Mouse (Mus musculus): ENCODE results near the gene Pbsn. TPM values are rescaled to one million over a fixed set of nuclear protein-coding genes. Genes with fewer than 3 reads are reported as not detected.
A peak's percentile ranks its signal among the peaks of the same experiment; 100 is the strongest.

Pbsn gene
- polyA plus RNA-seq, 1 experiment = not detected

DNA sequence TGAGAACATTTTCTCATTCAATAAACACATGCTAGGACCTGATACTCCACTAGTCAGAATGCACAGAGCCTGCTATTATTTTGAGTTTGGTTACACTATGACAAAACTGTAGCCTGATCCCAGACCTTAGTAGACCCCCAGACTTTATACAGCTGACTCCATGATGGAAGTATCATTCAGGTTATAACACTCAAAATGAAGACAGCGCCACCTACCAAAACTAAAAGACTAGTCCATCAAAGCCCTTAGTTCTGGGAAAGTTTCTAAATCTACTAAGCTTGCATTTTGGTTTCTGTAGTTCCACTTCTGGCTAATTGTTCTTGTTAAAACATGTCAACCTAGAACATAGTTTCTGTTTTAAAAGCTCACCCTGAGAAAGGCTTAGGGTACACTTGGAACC is 56.5 kb downstream of the Pbsn start:
- no peaks in the 10 kb centered on the region for H3K27me3 ChIP-seq (ENCODE audit: control insufficient read depth, insufficient read depth, insufficient read length)

DNA sequence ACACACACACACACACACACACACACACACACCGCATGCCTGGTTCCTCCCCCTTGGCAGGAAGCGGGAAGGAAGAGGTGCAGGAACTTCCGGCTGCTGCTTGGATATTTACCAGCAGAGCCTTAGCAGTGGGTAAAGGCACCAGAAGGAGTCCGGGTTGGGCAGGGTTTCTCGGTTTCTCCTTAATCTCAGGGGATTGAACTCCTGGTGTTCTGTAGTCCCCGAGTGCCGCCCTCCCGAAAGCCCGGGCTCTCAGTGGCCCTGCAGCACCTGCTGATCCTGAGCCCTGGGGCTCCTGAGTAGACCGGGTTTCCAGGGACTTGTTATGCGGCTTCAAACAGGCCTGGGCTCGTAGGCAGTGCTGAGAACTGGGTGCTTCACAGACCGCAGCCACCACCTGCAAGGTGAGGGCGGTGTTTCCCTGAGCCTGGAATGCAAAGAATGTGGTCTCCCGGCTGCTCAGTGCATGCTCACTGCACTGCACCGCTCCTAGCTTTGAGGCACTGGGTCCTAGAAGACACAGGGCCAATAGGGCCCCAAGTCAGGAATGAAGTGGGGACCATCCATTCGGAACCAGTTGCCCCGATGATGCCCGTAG is 57.1 kb downstream of the Pbsn start, which contains the start of gene Prkx:
Prkx (minus strand) TSS at position 41 of the 598 bp plus-strand sequence.
- Histone ChIP-seq H3ac (ENCODE audit: control insufficient read depth, insufficient read length) (no peak within 1 kb of the TSS), H3K79me2 (ENCODE audit: control insufficient read depth, insufficient read depth) (peaks cover 40% of the 10 kb centered on the region), H3K27me3 (ENCODE audit: control insufficient read depth, insufficient read depth, insufficient read length) (no peaks in the 10 kb centered on the region)

More for the DNA sequence above, 56.5 kb downstream of the Pbsn start:
- Histone ChIP-seq H3K4me3 (peak overlapping the region; percentile 70), H3K36me3 (ENCODE audit: control insufficient read depth, insufficient read depth) (no peaks in the 10 kb centered on the region), H3K79me2 (ENCODE audit: control insufficient read depth, insufficient read depth) (peaks cover 36% of the 10 kb centered on the region), H3K4me2 (ENCODE audit: low read depth) (no peak overlapping the region), H3ac (ENCODE audit: control insufficient read depth, insufficient read length) (no peak overlapping the region)
- TF ChIP-seq TCF12 (IDR thresholded peaks at IDR 0.05; ENCODE audit: insufficient read depth, poor library complexity, severe bottlenecking) (no peak), MYOD1 (IDR thresholded peaks at IDR 0.05; ENCODE audit: control insufficient read depth in 1 of 3, insufficient read length in 2 of 3, low read depth in 2 of 3) (no peak), CEBPB (IDR thresholded peaks at IDR 0.05; ENCODE audit: insufficient read depth, poor library complexity, severe bottlenecking) (no peak), SRF (IDR thresholded peaks at IDR 0.05; ENCODE audit: control insufficient read depth, insufficient read length, low read depth) (no peak)

GRCm38 (mm10) chrX:77795858-77796174 is 57.6 kb downstream of the Pbsn start:
- peak overlapping the region; percentile 69 for H3K4me2 ChIP-seq (ENCODE audit: low read depth)
- H3K36me3 ChIP-seq (ENCODE audit: control insufficient read depth, insufficient read depth) = no peaks in the 10 kb centered on the region
- H3K27me3 ChIP-seq (ENCODE audit: control insufficient read depth, insufficient read depth, insufficient read length) = no peaks in the 10 kb centered on the region
- TF ChIP-seq POLR2A (IDR thresholded peaks at IDR 0.05; ENCODE audit: insufficient read length, low read depth) (peak; percentile 83), POLR2AphosphoS2 (IDR thresholded peaks at IDR 0.05; ENCODE audit: insufficient read length, low read depth) (peak; percentile 66), TCF3 (IDR thresholded peaks at IDR 0.05; ENCODE audit: insufficient read length, low read depth) (no peak), CEBPB (IDR thresholded peaks at IDR 0.05; ENCODE audit: insufficient read depth, poor library complexity, severe bottlenecking) (peak; percentile 81)
- H3K79me2 ChIP-seq (ENCODE audit: control insufficient read depth, insufficient read depth) = peaks cover 45% of the 10 kb centered on the region
- peak overlapping the region; percentile 70 for H3K4me3 ChIP-seq
- H3ac ChIP-seq (ENCODE audit: control insufficient read depth, insufficient read length) = no peak overlapping the region

More for the DNA sequence above, 57.1 kb downstream of the Pbsn start, which contains the start of gene Prkx:
- H3K4me2 ChIP-seq (ENCODE audit: low read depth) = peak within 1 kb of the TSS; percentile 81
- H3K4me3 ChIP-seq = peak within 1 kb of the TSS; percentile 70
- TF ChIP-seq E2F4 (IDR thresholded peaks at IDR 0.05; ENCODE audit: insufficient read depth) (no peak), USF1 (IDR thresholded peaks at IDR 0.05; ENCODE audit: low read depth) (no peak), MAX (IDR thresholded peaks at IDR 0.05; ENCODE audit: low read depth) (no peak), POLR2AphosphoS2 (IDR thresholded peaks at IDR 0.05; ENCODE audit: insufficient read length, low read depth) (no peak), TCF12 (IDR thresholded peaks at IDR 0.05; ENCODE audit: insufficient read depth, poor library complexity, severe bottlenecking) (no peak), REST (IDR thresholded peaks at IDR 0.05; ENCODE audit: insufficient read depth, insufficient read length) (no peak), SRF (IDR thresholded peaks at IDR 0.05; ENCODE audit: control insufficient read depth, insufficient read length, low read depth) (no peak), POLR2A (IDR thresholded peaks at IDR 0.05; ENCODE audit: insufficient read length, low read depth) (no peak), TCF3 (IDR thresholded peaks at IDR 0.05; ENCODE audit: insufficient read length, low read depth) (no peak), CEBPB (IDR thresholded peaks at IDR 0.05; ENCODE audit: insufficient read depth, poor library complexity, severe bottlenecking) (no peak), MYOD1 (IDR thresholded peaks at IDR 0.05; ENCODE audit: control insufficient read depth in 1 of 3, insufficient read length in 2 of 3, low read depth in 2 of 3) (no peak), MYOG (IDR thresholded peaks at IDR 0.05; ENCODE audit: control insufficient read depth in 1 of 3, insufficient read depth in 1 of 3, insufficient read length in 2 of 3, low read depth in 2 of 3) (no peak)
- no peaks in the 10 kb centered on the region for H3K36me3 ChIP-seq (ENCODE audit: control insufficient read depth, insufficient read depth)

DNA sequence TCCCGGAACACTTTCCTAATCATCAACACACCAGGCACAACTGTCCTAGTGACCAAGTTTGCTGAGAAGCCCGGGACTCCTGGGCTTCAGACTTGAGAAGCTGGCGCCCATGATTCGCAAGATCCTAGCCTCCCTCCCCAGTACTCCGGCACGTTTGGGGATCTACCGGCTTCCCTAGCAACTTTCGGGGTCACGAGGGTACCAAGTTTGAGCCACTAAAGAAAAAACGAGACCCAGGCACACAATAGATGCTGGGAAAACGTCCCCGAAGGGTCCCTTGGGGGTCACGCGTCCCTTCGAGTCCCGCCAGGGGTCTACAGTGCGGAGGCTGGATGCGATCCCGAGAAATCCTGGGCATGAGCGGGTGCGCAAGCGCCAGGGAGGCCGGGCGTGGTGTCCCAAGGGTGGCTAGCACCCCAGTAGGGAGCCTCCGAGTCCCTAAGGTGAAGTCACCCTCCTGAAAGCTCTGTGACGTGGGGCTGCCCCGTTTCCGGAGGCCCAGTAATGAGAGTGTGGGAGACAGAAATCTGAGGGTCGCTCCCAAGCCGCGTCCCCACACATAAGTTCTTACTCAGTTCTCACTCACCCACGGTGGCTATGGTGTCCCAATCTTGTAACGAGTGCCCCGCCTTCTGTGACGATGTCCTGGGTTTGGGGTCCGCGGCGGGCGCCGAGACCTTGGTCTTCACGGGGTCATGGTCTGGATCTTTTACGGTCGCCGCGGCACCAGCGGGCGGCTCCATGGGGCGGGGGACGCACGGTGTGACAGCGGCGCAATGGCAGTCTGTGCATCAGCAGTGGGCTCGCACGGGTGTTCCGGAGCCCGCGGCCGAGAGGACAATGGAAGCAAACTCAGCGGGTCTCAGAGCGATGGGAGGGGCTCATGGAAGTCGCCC is 58.2 kb downstream of the Pbsn start:
- no peak overlapping the region for H3ac ChIP-seq (ENCODE audit: control insufficient read depth, insufficient read length)
- H3K27me3 ChIP-seq (ENCODE audit: control insufficient read depth, insufficient read depth, insufficient read length) = no peaks in the 10 kb centered on the region
- H3K36me3 ChIP-seq (ENCODE audit: control insufficient read depth, insufficient read depth) = no peaks in the 10 kb centered on the region
- peaks cover 51% of the 10 kb centered on the region for H3K79me2 ChIP-seq (ENCODE audit: control insufficient read depth, insufficient read depth)
- TF ChIP-seq POLR2A (IDR thresholded peaks at IDR 0.05; ENCODE audit: insufficient read length, low read depth) = no peak
- H3K4me3 ChIP-seq = peak overlapping the region; percentile 70
- H3K4me2 ChIP-seq (ENCODE audit: low read depth) = peak overlapping the region; percentile 81

DNA sequence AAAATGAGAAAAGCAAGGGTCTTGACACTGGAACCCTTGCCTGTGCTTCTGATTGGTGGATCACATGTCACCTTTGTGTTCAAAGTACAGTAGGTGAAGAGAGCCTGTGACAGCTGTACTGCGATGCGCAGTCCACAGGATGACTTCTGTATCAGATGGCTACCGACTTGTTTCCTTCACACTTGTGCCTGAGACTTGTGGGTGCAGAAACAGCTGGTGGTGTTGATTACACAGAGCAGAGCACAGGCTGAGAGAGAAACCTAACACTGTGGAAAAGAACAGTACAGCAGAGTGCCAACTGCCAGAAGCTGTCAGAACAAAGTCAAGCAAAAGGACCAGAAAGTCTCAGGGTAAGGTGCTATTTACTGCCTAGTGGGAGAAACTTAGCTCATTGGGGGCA is 64.7 kb downstream of the Pbsn start:
- Histone ChIP-seq H3K79me2 (ENCODE audit: control insufficient read depth, insufficient read depth) (peaks cover 52% of the 10 kb centered on the region), H3K4me2 (ENCODE audit: low read depth) (peak overlapping the region; percentile 13), H3K4me3 (no peak overlapping the region), H3K27me3 (ENCODE audit: control insufficient read depth, insufficient read depth, insufficient read length) (no peaks in the 10 kb centered on the region), H3K36me3 (ENCODE audit: control insufficient read depth, insufficient read depth) (no peaks in the 10 kb centered on the region), H3ac (ENCODE audit: control insufficient read depth, insufficient read length) (no peak overlapping the region)
- TF ChIP-seq CEBPB (IDR thresholded peaks at IDR 0.05; ENCODE audit: insufficient read depth, poor library complexity, severe bottlenecking) (no peak), MYOG (IDR thresholded peaks at IDR 0.05; ENCODE audit: control insufficient read depth in 1 of 3, insufficient read depth in 1 of 3, insufficient read length in 2 of 3, low read depth in 2 of 3) (peak; percentile 42 to 88 (median 88)), TCF12 (IDR thresholded peaks at IDR 0.05; ENCODE audit: insufficient read depth, poor library complexity, severe bottlenecking) (peak; percentile 27), POLR2AphosphoS2 (IDR thresholded peaks at IDR 0.05; ENCODE audit: insufficient read length, low read depth) (no peak), MYOD1 (IDR thresholded peaks at IDR 0.05; ENCODE audit: control insufficient read depth in 1 of 3, insufficient read length in 2 of 3, low read depth in 2 of 3) (peak; percentile 1 to 84 (median 79))

Other genes starting within 250 kb of the Pbsn start
- gene Prkx, start 57.3 kb downstream of the Pbsn start, polyA plus RNA-seq (2012; fragmentation: generic; extraction: Trizol) = 11.6 TPM
- not detected for gene Gm14744, start 11.1 kb upstream of the Pbsn start, polyA plus RNA-seq (2012; fragmentation: generic; extraction: Trizol)
- not detected for gene 5430402E10Rik, start 71.4 kb upstream of the Pbsn start, polyA plus RNA-seq (2012; fragmentation: generic; extraction: Trizol)
- not detected for gene Obp1a, start 237.8 kb upstream of the Pbsn start, polyA plus RNA-seq (2012; fragmentation: generic; extraction: Trizol)

All from myocyte (in vitro differentiated cells).